Mouse (Mus musculus) cerebellum, adult 2 months (tissue): ENCODE results near the gene Sdsl. TPM values are rescaled to one million over a fixed set of nuclear protein-coding genes. Genes with fewer than 3 reads are reported as not detected.

Experiments used
- DNase-seq, 2 experiments: peaks; one replicate each; pipeline ENCODE4 v3.0.0; 2021
- H3K27ac ChIP-seq: fragments of 200-500 bp; 2 replicates; pipeline ENCODE4 v1.5.1; 2012; ENCODE audit warnings: low read length, control low read depth, inconsistent platforms; ENCODE audit not compliant: insufficient read depth
- H3K27me3 ChIP-seq: fragments of 200-500 bp; 2 replicates; pipeline ENCODE4 v1.6.1; 2012; ENCODE audit warnings: inconsistent platforms, mild to moderate bottlenecking, low read length, moderate library complexity; ENCODE audit not compliant: control insufficient read depth, insufficient read depth
- H3K4me1 ChIP-seq: fragments of 200-500 bp; 2 replicates; pipeline ENCODE4 v1.6.1; 2011; ENCODE audit warnings: low read length; ENCODE audit not compliant: control insufficient read depth, insufficient read depth
- H3K4me3 ChIP-seq: fragments of 200-500 bp; replicated peaks from 2 replicates; pipeline ENCODE3; 2011; ENCODE audit warnings: mild to moderate bottlenecking, low read depth, low read length, control low read depth; ENCODE audit not compliant: insufficient read depth
- CTCF ChIP-seq: fragments of 200-500 bp; IDR thresholded peaks from 2 replicates; pipeline ENCODE4 v1.5.1; 2011; ENCODE audit warnings: low read depth, mild to moderate bottlenecking, control low read depth, low read length, moderate library complexity, borderline replicate concordance; ENCODE audit not compliant: insufficient read depth
- POLR2A ChIP-seq: fragments of 200-500 bp; IDR thresholded peaks from 2 replicates; pipeline ENCODE4 v1.6.1; 2011; ENCODE audit warnings: low read length, control low read depth, borderline replicate concordance; ENCODE audit not compliant: insufficient read depth
- WGBS: fragments of 180-500 bp; shearing (Covaris S2); methylation state at CpG from one replicate; pipeline ENCODE4 v1.1.7; 2018; 5-methylcytosine and 5-hydroxymethylcytosine counted together
- polyA plus RNA-seq: library from polyadenylated mRNA; depleted of rRNA; stranded (reverse); fragments of >200 nt; gene quantifications from 2 replicates; pipeline ENCODE4 v1.2.3, GENCODE M21; 2012

The Sdsl gene
- polyA plus RNA-seq, 1 experiment = 16.7 TPM

GRCm38 (mm10) chr5:120475861-120476260 lies 3.3 kb upstream of the Sdsl start:
- Histone ChIP-seq H3K4me3 (no peak overlapping the region), H3K4me1 (no peaks in the 10 kb centered on the region), H3K27me3 (no peaks in the 10 kb centered on the region), H3K27ac (no peak overlapping the region)
- TF ChIP-seq CTCF (no peak), POLR2A (no peak)
- no peak for DNase-seq
- WGBS = 61% methylated on average over 8 of the region's 8 CpGs

GRCm38 (mm10) chr5:120473361-120473760 lies 751 bp upstream of the Sdsl start:
- Histone ChIP-seq H3K27ac (no peak overlapping the region), H3K4me3 (no peak overlapping the region), H3K4me1 (no peaks in the 10 kb centered on the region), H3K27me3 (no peaks in the 10 kb centered on the region)
- 91% methylated on average over 2 of the region's 2 CpGs for WGBS
- no peak for DNase-seq
- TF ChIP-seq POLR2A = no peak
- no peak for TF ChIP-seq CTCF

GRCm38 (mm10) chr5:120471538-120471937 lies 1.1 kb downstream of the Sdsl start:
- H3K4me3 ChIP-seq = no peak overlapping the region
- TF ChIP-seq POLR2A (no peak), CTCF (no peak)
- DNase-seq = no peak
- H3K27me3 ChIP-seq = no peaks in the 10 kb centered on the region
- H3K27ac ChIP-seq = no peak overlapping the region
- H3K4me1 ChIP-seq = no peaks in the 10 kb centered on the region
- 56% methylated on average over 4 of the region's 4 CpGs for WGBS

GRCm38 (mm10) chr5:120468830-120469229 lies 3.8 kb downstream of the Sdsl start:
- TF ChIP-seq POLR2A = no peak
- no peak for TF ChIP-seq CTCF
- no peak for DNase-seq
- Histone ChIP-seq H3K27ac (no peak overlapping the region), H3K27me3 (no peaks in the 10 kb centered on the region), H3K4me1 (no peaks in the 10 kb centered on the region), H3K4me3 (no peak overlapping the region)
- 88% methylated on average over 6 of the region's 6 CpGs for WGBS

GRCm38 (mm10) chr5:120468336-120468735 lies 4.3 kb downstream of the Sdsl start:
- no peak overlapping the region for H3K4me3 ChIP-seq
- no peak for DNase-seq
- TF ChIP-seq POLR2A (no peak), CTCF (no peak)
- WGBS = 90% methylated on average over 5 of the region's 5 CpGs
- no peaks in the 10 kb centered on the region for H3K27me3 ChIP-seq
- no peak overlapping the region for H3K27ac ChIP-seq
- H3K4me1 ChIP-seq = no peaks in the 10 kb centered on the region

- H3K4me3 ChIP-seq = peak overlapping the region; percentile 14
- no peaks in the 10 kb centered on the region for H3K27me3 ChIP-seq
- DNase-seq = no peak
- no peak overlapping the region for H3K27ac ChIP-seq
- TF ChIP-seq POLR2A (no peak), CTCF (no peak)
- H3K4me1 ChIP-seq = no peaks in the 10 kb centered on the region
- 21% methylated on average over 4 of the region's 4 CpGs for WGBS
These were observed 5.6 kb downstream of the Sdsl start for GRCm38 (mm10) chr5:120467026-120467425.

- Histone ChIP-seq H3K27me3 (no peaks in the 10 kb centered on the region), H3K27ac (no peak overlapping the region), H3K4me3 (no peak overlapping the region), H3K4me1 (no peaks in the 10 kb centered on the region)
- TF ChIP-seq POLR2A (no peak), CTCF (no peak)
- 69% methylated on average over 6 of the region's 6 CpGs for WGBS
- no peak for DNase-seq
These were observed 6.8 kb downstream of the Sdsl start for GRCm38 (mm10) chr5:120465860-120466259.

GRCm38 (mm10) chr5:120465062-120465461 lies 7.5 kb downstream of the Sdsl start:
- peak in 1 of 2 experiments; percentile 37 for DNase-seq
- H3K4me1 ChIP-seq = no peaks in the 10 kb centered on the region
- H3K4me3 ChIP-seq = no peak overlapping the region
- no peaks in the 10 kb centered on the region for H3K27me3 ChIP-seq
- 35% methylated on average over 5 of the region's 5 CpGs for WGBS
- H3K27ac ChIP-seq = no peak overlapping the region
- TF ChIP-seq POLR2A (no peak), CTCF (peak; percentile 48; the same call in 1 of the 2 replicates)

- 78% methylated on average over 4 of the region's 4 CpGs for WGBS
- TF ChIP-seq CTCF (0 out of 2 replicates have a peak, but pooled peaks have one; percentile 12), POLR2A (no peak)
- no peak overlapping the region for H3K27ac ChIP-seq
- no peaks in the 10 kb centered on the region for H3K27me3 ChIP-seq
- H3K4me3 ChIP-seq = no peak overlapping the region
- H3K4me1 ChIP-seq = no peaks in the 10 kb centered on the region
- no peak for DNase-seq
These were observed 8.3 kb downstream of the Sdsl start for GRCm38 (mm10) chr5:120464321-120464720.

- H3K27ac ChIP-seq = no peak overlapping the region
- H3K27me3 ChIP-seq = no peaks in the 10 kb centered on the region
- TF ChIP-seq POLR2A (no peak), CTCF (no peak)
- H3K4me1 ChIP-seq = no peaks in the 10 kb centered on the region
- no peak for DNase-seq
- 66% methylated on average over 15 of the region's 15 CpGs for WGBS
- H3K4me3 ChIP-seq = no peak overlapping the region
These were observed 10.7 kb downstream of the Sdsl start for GRCm38 (mm10) chr5:120461902-120462301.
